Mouse (Mus musculus) layer of hippocampus, postnatal 10 days (tissue): ENCODE results near the gene Olfr1080. TPM values are rescaled to one million over a fixed set of nuclear protein-coding genes. Genes with fewer than 3 reads are reported as not detected.
"Not testable (repeated sequence)": the region's sequence is repeated elsewhere in the genome, so short reads cannot be mapped to it uniquely, and the experiment has no call there.

Source experiments
- DNase-seq, 2 experiments: peaks; one replicate each; pipeline ENCODE4 v3.0.0; 2021; ENCODE audit warnings: low spot score in 2 of 2
- long read RNA-seq: library from polyadenylated mRNA; stranded (forward); transcript quantifications from one replicate; pipeline ENCODE4 v2.0.0, GENCODE M21; 2023
- total RNA-seq, 2 experiments: library from RNA; stranded (reverse); gene quantifications; 2 replicates each; pipeline ENCODE4 v1.2.3; 2021

The Olfr1080 gene
- total RNA-seq = not detected
- long read RNA-seq = 0 reads

DNA sequence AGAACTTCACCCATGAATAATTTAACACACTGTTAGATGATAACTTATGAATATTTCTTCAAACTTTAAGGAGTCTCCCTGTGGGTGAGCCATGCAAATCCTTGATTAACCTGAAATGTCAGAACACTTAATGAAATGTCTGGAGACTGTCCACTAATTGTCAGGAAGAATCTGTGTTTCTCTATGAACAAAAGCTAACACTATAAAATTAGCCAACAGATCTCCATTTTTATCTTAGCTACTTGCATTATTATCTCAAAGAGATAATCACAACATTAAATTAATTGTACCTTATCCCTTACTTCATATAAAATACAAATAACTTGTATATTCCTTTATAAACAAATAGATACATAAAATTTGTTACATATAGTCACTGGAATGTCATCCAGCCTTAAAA is at the start of gene Olfr1080:
Gene Olfr1080 (minus strand): TSS at position 101 of the 400 bp plus-strand sequence.
- not testable (repeated sequence) for DNase-seq

DNA sequence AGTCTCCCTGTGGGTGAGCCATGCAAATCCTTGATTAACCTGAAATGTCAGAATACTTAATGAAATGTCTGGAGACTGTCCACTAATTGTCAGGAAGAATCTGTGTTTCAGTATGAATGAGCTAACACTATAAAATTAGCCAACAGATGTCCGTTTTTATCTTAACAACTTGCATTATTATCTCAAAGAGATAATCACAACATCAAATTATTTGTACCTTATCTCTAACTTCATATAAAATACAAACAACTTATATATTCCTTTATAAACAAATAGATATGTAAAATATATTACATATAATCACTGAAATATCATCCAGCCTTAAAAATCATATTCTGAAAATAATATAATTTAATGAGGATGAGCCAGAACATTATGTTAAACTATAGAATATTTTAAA is 40.8 kb upstream of the Olfr1080 start, which contains the start of gene Olfr1082:
Gene Olfr1082 (minus strand): TSS at position 101 of the 400 bp plus-strand sequence.
- DNase-seq = not testable (repeated sequence)

DNA sequence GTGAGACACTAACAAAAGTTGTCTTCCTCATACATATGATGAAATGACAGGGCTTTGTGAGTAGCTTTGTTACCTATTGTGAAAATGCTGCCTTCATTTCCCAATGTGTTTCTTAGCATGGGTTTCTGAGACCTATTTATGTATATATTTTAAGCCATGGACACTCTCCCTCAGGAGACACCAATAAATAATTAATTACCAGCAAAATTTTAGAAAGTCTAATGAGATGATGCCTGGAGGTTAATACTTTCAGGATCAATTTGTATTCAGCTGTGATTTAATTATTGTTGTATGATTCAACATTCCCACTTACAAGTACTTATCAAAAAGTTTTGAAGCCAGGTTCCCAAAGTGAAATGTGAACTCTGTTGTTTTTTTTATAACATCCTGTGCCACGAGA is 15.7 kb downstream of the Olfr1080 start, which contains the start of gene Olfr1079:
Gene Olfr1079 (minus strand): TSS at position 101 of the 400 bp plus-strand sequence.
- DNase-seq = no peak

DNA sequence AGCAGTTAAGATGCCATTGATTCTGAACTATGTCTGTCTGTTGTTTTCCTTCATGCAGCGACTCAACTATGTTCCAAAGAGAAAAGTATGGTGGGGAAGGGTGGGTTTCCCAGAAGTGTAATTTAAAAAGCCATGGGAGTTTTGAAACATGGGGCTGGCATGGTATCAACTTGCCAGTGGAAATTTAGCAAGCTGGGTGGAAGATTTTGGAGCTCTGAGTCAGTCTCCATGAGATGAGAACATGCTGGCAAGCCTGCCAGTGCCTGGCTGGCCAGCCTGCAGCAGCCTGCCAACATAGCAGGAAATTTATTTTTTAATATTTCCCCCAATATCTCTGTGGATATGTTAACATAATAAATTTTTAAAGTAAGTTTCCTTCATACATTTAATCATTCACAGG is 27.0 kb downstream of the Olfr1080 start:
- DNase-seq = peak; percentile 5 to 20

DNA sequence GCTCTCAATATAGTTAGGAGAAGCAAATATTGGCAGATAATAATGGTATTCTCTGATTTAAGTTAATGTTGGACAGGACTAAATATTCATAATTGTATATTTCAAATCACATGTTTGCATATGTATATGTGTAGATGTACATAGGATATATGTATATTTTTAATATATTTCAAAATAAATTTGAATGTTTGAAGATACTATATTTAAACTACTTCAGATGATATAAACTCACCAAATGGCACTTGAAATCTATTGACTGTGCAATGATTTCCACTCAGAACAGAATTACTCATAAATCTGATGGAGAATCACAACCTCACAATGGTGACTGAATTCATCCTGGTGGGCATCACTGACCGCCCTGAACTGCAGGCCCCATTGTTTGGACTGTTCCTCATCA is 49.9 kb downstream of the Olfr1080 start, which contains the start of gene Olfr1076:
Gene Olfr1076 (plus strand): TSS at position 301 of the 400 bp plus-strand sequence.
- DNase-seq = no peak

Other genes with a start within 250 kb of the Olfr1080 start
- gene Olfr1053, start 243.0 kb downstream of the Olfr1080 start, total RNA-seq = not detected
- not detected for gene Olfr1054, start 222.8 kb downstream of the Olfr1080 start, total RNA-seq
- not detected for gene Olfr1055, start 208.0 kb downstream of the Olfr1080 start, total RNA-seq
- not detected for gene Olfr1056, start 195.8 kb downstream of the Olfr1080 start, total RNA-seq
- not detected for gene Olfr1057, start 179.8 kb downstream of the Olfr1080 start, total RNA-seq
- gene Olfr1058, start 169.7 kb downstream of the Olfr1080 start, total RNA-seq = not detected
- not detected for gene Olfr1061, start 144.2 kb downstream of the Olfr1080 start, total RNA-seq
- gene Olfr1062, start 131.5 kb downstream of the Olfr1080 start, total RNA-seq = not detected
- not detected for gene Olfr1065, start 107.6 kb downstream of the Olfr1080 start, total RNA-seq
- not detected for gene Olfr1066, start 102.0 kb downstream of the Olfr1080 start, total RNA-seq
- not detected for gene Olfr228, start 70.8 kb downstream of the Olfr1080 start, total RNA-seq
- not detected for gene Olfr1076, start 49.8 kb downstream of the Olfr1080 start, total RNA-seq
- not detected for gene Olfr1079, start 15.8 kb downstream of the Olfr1080 start, total RNA-seq
- gene Olfr1082, start 40.7 kb upstream of the Olfr1080 start, total RNA-seq = not detected
- gene Olfr1084, start 81.5 kb upstream of the Olfr1080 start, total RNA-seq = not detected
- gene Olfr1085, start 103.8 kb upstream of the Olfr1080 start, total RNA-seq = not detected
- not detected for gene Olfr1086, start 121.9 kb upstream of the Olfr1080 start, total RNA-seq
- not detected for gene Olfr1087, start 140.2 kb upstream of the Olfr1080 start, total RNA-seq
- gene Olfr1089, start 175.5 kb upstream of the Olfr1080 start, total RNA-seq = not detected
- not detected for gene Olfr1090, start 200.8 kb upstream of the Olfr1080 start, total RNA-seq
- gene Olfr1093, start 224.2 kb upstream of the Olfr1080 start, total RNA-seq = not detected